Mouse (Mus musculus): ENCODE measurements at regions not wholly inside any gene's neighbourhood (a gene's known extent, or its start where the extent isn't known, plus 50 kb on each side); places are given as distances from the start of the nearest gene placed in this dataset.

DNA sequence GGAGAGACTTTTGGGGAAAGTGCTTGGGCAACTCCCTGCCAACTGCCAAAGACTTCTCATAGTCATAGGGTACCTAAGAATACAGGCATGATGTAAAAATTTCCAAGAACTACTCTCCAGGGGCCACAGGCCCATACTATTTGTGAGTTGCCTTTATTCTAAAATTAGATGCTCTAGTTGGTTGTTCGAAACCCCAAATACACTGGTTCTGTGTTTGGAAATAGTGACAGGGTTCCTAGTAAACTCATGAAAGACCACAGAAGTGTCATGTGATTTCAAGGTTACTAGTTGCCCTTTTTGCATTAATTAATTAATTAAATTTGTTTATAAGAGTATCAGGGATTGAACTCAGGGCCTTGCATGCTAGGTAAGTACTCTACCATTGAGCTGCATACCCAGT is 77.8 kb downstream of the Cxcr4 start:
- TF ChIP-seq CTCF (IDR thresholded peaks at IDR 0.05; ENCODE audit: control insufficient read depth, insufficient read depth, insufficient replicate concordance, low read depth, low read length): no peak
- no peak for TF ChIP-seq POLR2A (IDR thresholded peaks at IDR 0.05; ENCODE audit: control insufficient read depth, low read depth, low read length)

All from testis, adult 2 months (tissue).